Mouse (Mus musculus): ENCODE results near the gene Entr1. TPM values are rescaled to one million over a fixed set of nuclear protein-coding genes. Genes with fewer than 3 reads are reported as not detected.
A peak's percentile ranks its signal among the peaks of the same experiment; 100 is the strongest.

The Entr1 gene
- total and polyA plus RNA-seq, 2 experiments from 2014 or later, result 57.2 to 67.4 TPM

GRCm38 (mm10) chr2:26342609-26343490 lies 46.3 kb downstream of the Entr1 start:
- H3K27me3 ChIP-seq (ENCODE audit: control insufficient read depth, insufficient read depth, low read length), result no peaks in the 10 kb centered on the region
- H3K9ac ChIP-seq (replicated peaks; ENCODE audit: low read depth, low read length), result no peak overlapping the region; the same call in 1 of the 2 replicates
- TF ChIP-seq CTCF (IDR thresholded peaks at IDR 0.05; ENCODE audit: low read depth) (no peak), EP300 (IDR thresholded peaks at IDR 0.05; ENCODE audit: low read depth) (0 out of 2 replicates have a peak, but pooled peaks have one; percentile 12)
- H3K36me3 ChIP-seq (replicated peaks; ENCODE audit: control insufficient read depth, insufficient read depth, low read length), result peaks cover 60% of the 10 kb centered on the region
- whole genome bisulfite sequencing, result 40% methylated on average over 11 of the region's 11 CpGs
- peak overlapping the region; percentile 96 for H3K27ac ChIP-seq (ENCODE audit: low read depth)
- ATAC-seq (ENCODE audit: insufficient read depth, low read depth) (no peak), DNase-seq (ENCODE audit: low spot score) (peak; percentile 49)
- no peaks in the 10 kb centered on the region for H3K9me3 ChIP-seq (replicated peaks; ENCODE audit: control insufficient read depth, low read length)
- H3K4me2 ChIP-seq (ENCODE audit: low read depth, low read length), result peak overlapping the region; percentile 83
- H3K4me3 ChIP-seq (ENCODE audit: low read depth, low read length), result peak overlapping the region; percentile 7; the same call in 1 of the 2 replicates
- H3K4me1 ChIP-seq (ENCODE audit: control insufficient read depth, insufficient read depth), result peaks cover 41% of the 10 kb centered on the region

GRCm38 (mm10) chr2:26342044-26342443 lies 47.1 kb downstream of the Entr1 start:
- H3K4me1 ChIP-seq (ENCODE audit: control insufficient read depth, insufficient read depth), result peaks cover 40% of the 10 kb centered on the region
- 15% methylated on average over 10 of the region's 10 CpGs for WGBS
- peak; percentile 82 for ATAC-seq (ENCODE audit: insufficient read depth, low read depth)
- peak overlapping the region; percentile 53; the same call in 1 of the 2 replicates for H3K4me3 ChIP-seq (ENCODE audit: low read depth, low read length)
- TF ChIP-seq EP300 (IDR thresholded peaks at IDR 0.05; ENCODE audit: low read depth), result no peak; the same call in 1 of the 2 replicates
- no peak for TF ChIP-seq CTCF (IDR thresholded peaks at IDR 0.05; ENCODE audit: low read depth)
- peak overlapping the region; percentile 96 for H3K27ac ChIP-seq (ENCODE audit: low read depth)
- no peaks in the 10 kb centered on the region for H3K9me3 ChIP-seq (replicated peaks; ENCODE audit: control insufficient read depth, low read length)
- peak overlapping the region; percentile 79; the same call in 1 of the 2 replicates for H3K9ac ChIP-seq (replicated peaks; ENCODE audit: low read depth, low read length)
- peak; percentile 90 for DNase-seq (ENCODE audit: low spot score)
- H3K4me2 ChIP-seq (ENCODE audit: low read depth, low read length), result peak overlapping the region; percentile 83
- H3K27me3 ChIP-seq (ENCODE audit: control insufficient read depth, insufficient read depth, low read length), result no peaks in the 10 kb centered on the region
- peaks cover 52% of the 10 kb centered on the region for H3K36me3 ChIP-seq (replicated peaks; ENCODE audit: control insufficient read depth, insufficient read depth, low read length)

GRCm38 (mm10) chr2:26341510-26341981 lies 47.6 kb downstream of the Entr1 start:
- peak; percentile 75 for DNase-seq (ENCODE audit: low spot score)

GRCm38 (mm10) chr2:26339204-26339551 lies 49.9 kb downstream of the Entr1 start:
- Histone ChIP-seq H3K27me3 (ENCODE audit: control insufficient read depth, insufficient read depth, low read length) (no peaks in the 10 kb centered on the region), H3K36me3 (replicated peaks; ENCODE audit: control insufficient read depth, insufficient read depth, low read length) (peaks cover 23% of the 10 kb centered on the region), H3K4me1 (ENCODE audit: control insufficient read depth, insufficient read depth) (peaks cover 40% of the 10 kb centered on the region), H3K9me3 (replicated peaks; ENCODE audit: control insufficient read depth, low read length) (no peaks in the 10 kb centered on the region), H3K4me3 (ENCODE audit: low read depth, low read length) (peak overlapping the region; percentile 53), H3K27ac (ENCODE audit: low read depth) (peak overlapping the region; percentile 96), H3K4me2 (ENCODE audit: low read depth, low read length) (peak overlapping the region; percentile 83), H3K9ac (replicated peaks; ENCODE audit: low read depth, low read length) (peak overlapping the region; percentile 79)
- TF ChIP-seq EP300 (IDR thresholded peaks at IDR 0.05; ENCODE audit: low read depth) (peak; percentile 81), CTCF (IDR thresholded peaks at IDR 0.05; ENCODE audit: low read depth) (no peak)
- ATAC-seq (ENCODE audit: insufficient read depth, low read depth) (peak; percentile 64), DNase-seq (ENCODE audit: low spot score) (peak; percentile 89)
- 19% methylated on average over 5 of the region's 5 CpGs for WGBS

More at GRCm38 (mm10) chr2:26341510-26341981, 47.6 kb downstream of the Entr1 start:
- Histone ChIP-seq H3K36me3 (replicated peaks; ENCODE audit: control insufficient read depth, insufficient read depth, low read length) (peaks cover 47% of the 10 kb centered on the region), H3K4me1 (ENCODE audit: control insufficient read depth, insufficient read depth) (peaks cover 40% of the 10 kb centered on the region), H3K9ac (replicated peaks; ENCODE audit: low read depth, low read length) (peak overlapping the region; percentile 79), H3K4me3 (ENCODE audit: low read depth, low read length) (peak overlapping the region; percentile 53), H3K27me3 (ENCODE audit: control insufficient read depth, insufficient read depth, low read length) (no peaks in the 10 kb centered on the region), H3K9me3 (replicated peaks; ENCODE audit: control insufficient read depth, low read length) (no peaks in the 10 kb centered on the region), H3K27ac (ENCODE audit: low read depth) (peak overlapping the region; percentile 96), H3K4me2 (ENCODE audit: low read depth, low read length) (peak overlapping the region; percentile 83)
- 14% methylated on average over 2 of the region's 2 CpGs for WGBS
- ATAC-seq (ENCODE audit: insufficient read depth, low read depth), result peak; percentile 33
- TF ChIP-seq CTCF (IDR thresholded peaks at IDR 0.05; ENCODE audit: low read depth) (no peak), EP300 (IDR thresholded peaks at IDR 0.05; ENCODE audit: low read depth) (peak; percentile 42; the same call in 1 of the 2 replicates)

GRCm38 (mm10) chr2:26338302-26339203 lies 50.6 kb downstream of the Entr1 start:
- 0 out of 2 replicates have a peak overlapping the region, but pooled peaks have one; percentile 79 for H3K9ac ChIP-seq (replicated peaks; ENCODE audit: low read depth, low read length)
- H3K27ac ChIP-seq (ENCODE audit: low read depth), result peak overlapping the region; percentile 96
- WGBS, result 58% methylated on average over 8 of the region's 13 CpGs

More at GRCm38 (mm10) chr2:26338302-26339203, 50.6 kb downstream of the Entr1 start:
- DNase-seq (ENCODE audit: low spot score) (no peak), ATAC-seq (ENCODE audit: insufficient read depth, low read depth) (no peak)
- no peak for TF ChIP-seq CTCF (IDR thresholded peaks at IDR 0.05; ENCODE audit: low read depth)
- no peak for TF ChIP-seq EP300 (IDR thresholded peaks at IDR 0.05; ENCODE audit: low read depth)
- H3K4me3 ChIP-seq (ENCODE audit: low read depth, low read length), result 0 out of 2 replicates have a peak overlapping the region, but pooled peaks have one; percentile 53
- no peaks in the 10 kb centered on the region for H3K27me3 ChIP-seq (ENCODE audit: control insufficient read depth, insufficient read depth, low read length)
- peaks cover 17% of the 10 kb centered on the region; the same call in 1 of the 2 replicates for H3K36me3 ChIP-seq (replicated peaks; ENCODE audit: control insufficient read depth, insufficient read depth, low read length)
- no peaks in the 10 kb centered on the region for H3K9me3 ChIP-seq (replicated peaks; ENCODE audit: control insufficient read depth, low read length)
- H3K4me2 ChIP-seq (ENCODE audit: low read depth, low read length), result peak overlapping the region; percentile 83
- peaks cover 38% of the 10 kb centered on the region for H3K4me1 ChIP-seq (ENCODE audit: control insufficient read depth, insufficient read depth)

Other genes starting within 250 kb of the Entr1 start
- not detected in 2 replicates for gene Lhx3, start 181.0 kb downstream of the Entr1 start, total RNA-seq (2014; rRNA removed; ENCODE audit: low replicate concordance)
- gene Lhx3, start 181.0 kb downstream of the Entr1 start, polyA plus RNA-seq (2015; fragmentation: Nextera tagmentation; extraction: Ambion mirVana), result not detected in 2 replicates
- 8.5 and 15.3 TPM in 2 replicates for gene Qsox2, start 151.8 kb downstream of the Entr1 start, total RNA-seq (2014; rRNA removed; ENCODE audit: low replicate concordance)
- 7.5 and 8.2 TPM in 2 replicates for gene Qsox2, start 151.8 kb downstream of the Entr1 start, polyA plus RNA-seq (2015; fragmentation: Nextera tagmentation; extraction: Ambion mirVana)
- 0.61 and 0.97 TPM in 2 replicates for gene Ccdc187, start 94.8 kb downstream of the Entr1 start, total RNA-seq (2014; rRNA removed; ENCODE audit: low replicate concordance)
- 0.04 TPM in 2 replicates for gene Ccdc187, start 94.8 kb downstream of the Entr1 start, polyA plus RNA-seq (2015; fragmentation: Nextera tagmentation; extraction: Ambion mirVana)
- gene Gpsm1, start 73.8 kb downstream of the Entr1 start, total RNA-seq (2014; rRNA removed; ENCODE audit: low replicate concordance), result 577 and 610 TPM in 2 replicates
- 146 and 148 TPM in 2 replicates for gene Gpsm1, start 73.8 kb downstream of the Entr1 start, polyA plus RNA-seq (2015; fragmentation: Nextera tagmentation; extraction: Ambion mirVana)
- gene Dnlz, start 37.2 kb downstream of the Entr1 start, total RNA-seq (2014; rRNA removed; ENCODE audit: low replicate concordance), result 20.2 and 23.0 TPM in 2 replicates
- gene Dnlz, start 37.2 kb downstream of the Entr1 start, polyA plus RNA-seq (2015; fragmentation: Nextera tagmentation; extraction: Ambion mirVana), result 17.0 and 18.6 TPM in 2 replicates
- gene Card9, start 28.4 kb downstream of the Entr1 start, total RNA-seq (2014; rRNA removed; ENCODE audit: low replicate concordance), result 1.5 TPM in 1 of 2 replicates, not detected in the other
- gene Card9, start 28.4 kb downstream of the Entr1 start, polyA plus RNA-seq (2015; fragmentation: Nextera tagmentation; extraction: Ambion mirVana), result 0.18 and 0.31 TPM in 2 replicates
- 9.6 and 24.1 TPM in 2 replicates for gene Snapc4, start 8.7 kb downstream of the Entr1 start, total RNA-seq (2014; rRNA removed; ENCODE audit: low replicate concordance)
- gene Snapc4, start 8.7 kb downstream of the Entr1 start, polyA plus RNA-seq (2015; fragmentation: Nextera tagmentation; extraction: Ambion mirVana), result 7.8 and 8.1 TPM in 2 replicates
- 52.5 and 102 TPM in 2 replicates for gene Pmpca, start within 50 bp of the Entr1 start, total RNA-seq (2014; rRNA removed; ENCODE audit: low replicate concordance)
- 91.1 and 99.2 TPM in 2 replicates for gene Pmpca, start within 50 bp of the Entr1 start, polyA plus RNA-seq (2015; fragmentation: Nextera tagmentation; extraction: Ambion mirVana)
- gene Inpp5e, start 19.9 kb upstream of the Entr1 start, total RNA-seq (2014; rRNA removed; ENCODE audit: low replicate concordance), result 16.7 and 22.0 TPM in 2 replicates
- gene Inpp5e, start 19.9 kb upstream of the Entr1 start, polyA plus RNA-seq (2015; fragmentation: Nextera tagmentation; extraction: Ambion mirVana), result 10.2 and 11.0 TPM in 2 replicates
- gene Sec16a, start 55.9 kb upstream of the Entr1 start, total RNA-seq (2014; rRNA removed; ENCODE audit: low replicate concordance), result 48.3 and 49.0 TPM in 2 replicates
- 7.1 and 7.5 TPM in 2 replicates for gene Sec16a, start 55.9 kb upstream of the Entr1 start, polyA plus RNA-seq (2015; fragmentation: Nextera tagmentation; extraction: Ambion mirVana)
- gene Notch1, start 127.3 kb upstream of the Entr1 start, total RNA-seq (2014; rRNA removed; ENCODE audit: low replicate concordance), result 54.0 and 63.3 TPM in 2 replicates
- 4.9 and 5.7 TPM in 2 replicates for gene Notch1, start 127.3 kb upstream of the Entr1 start, polyA plus RNA-seq (2015; fragmentation: Nextera tagmentation; extraction: Ambion mirVana)
- 375 and 401 TPM in 2 replicates for gene Egfl7, start 190.7 kb upstream of the Entr1 start, total RNA-seq (2014; rRNA removed; ENCODE audit: low replicate concordance)
- 158 and 159 TPM in 2 replicates for gene Egfl7, start 190.7 kb upstream of the Entr1 start, polyA plus RNA-seq (2015; fragmentation: Nextera tagmentation; extraction: Ambion mirVana)
- not detected in 2 replicates for gene Gm20532, start 197.3 kb upstream of the Entr1 start, total RNA-seq (2014; rRNA removed; ENCODE audit: low replicate concordance)
- gene Gm20532, start 197.3 kb upstream of the Entr1 start, polyA plus RNA-seq (2015; fragmentation: Nextera tagmentation; extraction: Ambion mirVana), result not detected in 2 replicates
- gene Agpat2, start 215.1 kb upstream of the Entr1 start, total RNA-seq (2014; rRNA removed; ENCODE audit: low replicate concordance), result 41.0 and 49.3 TPM in 2 replicates
- 23.9 and 24.1 TPM in 2 replicates for gene Agpat2, start 215.1 kb upstream of the Entr1 start, polyA plus RNA-seq (2015; fragmentation: Nextera tagmentation; extraction: Ambion mirVana)
- 16.5 and 23.2 TPM in 2 replicates for gene Fam69b, start 239.1 kb upstream of the Entr1 start, total RNA-seq (2014; rRNA removed; ENCODE audit: low replicate concordance)
- gene Fam69b, start 239.1 kb upstream of the Entr1 start, polyA plus RNA-seq (2015; fragmentation: Nextera tagmentation; extraction: Ambion mirVana), result 7.7 and 9.7 TPM in 2 replicates

Measured in heart, postnatal 0 days (tissue).